Mouse (Mus musculus): ENCODE data around the gene Mmp14. TPM values are rescaled to one million over a fixed set of nuclear protein-coding genes. Genes with fewer than 3 reads are reported as not detected.

Mmp14 gene
- total and polyA plus RNA-seq, 2 experiments from 2014 or later, result 60.9 to 73.2 TPM

- DNase-seq (ENCODE audit: low spot score) (no peak), ATAC-seq (ENCODE audit: insufficient read depth, low read depth) (no peak)
- peaks cover 7% of the 10 kb centered on the region; the same call in 1 of the 2 replicates for H3K4me1 ChIP-seq (ENCODE audit: control insufficient read depth, insufficient read depth)
- peak overlapping the region; percentile 14; the same call in 1 of the 2 replicates for H3K9ac ChIP-seq (replicated peaks; ENCODE audit: low read depth, low read length)
- H3K4me3 ChIP-seq (ENCODE audit: low read depth, low read length), result no peak overlapping the region
- peak overlapping the region; percentile 37 for H3K4me2 ChIP-seq (ENCODE audit: low read depth, low read length)
- H3K27ac ChIP-seq (ENCODE audit: low read depth), result peak overlapping the region; percentile 73
- WGBS, result 79% methylated on average over 7 of the region's 7 CpGs
- no peaks in the 10 kb centered on the region for H3K27me3 ChIP-seq (ENCODE audit: control insufficient read depth, insufficient read depth, low read length)
- no peak for TF ChIP-seq CTCF (IDR thresholded peaks at IDR 0.05; ENCODE audit: low read depth)
- no peak for TF ChIP-seq EP300 (IDR thresholded peaks at IDR 0.05; ENCODE audit: low read depth)
- H3K36me3 ChIP-seq (replicated peaks; ENCODE audit: control insufficient read depth, insufficient read depth, low read length), result no peaks in the 10 kb centered on the region
- no peaks in the 10 kb centered on the region for H3K9me3 ChIP-seq (replicated peaks; ENCODE audit: control insufficient read depth, low read length)
Measured at GRCm38 (mm10) chr14:54409057-54409645, 22.3 kb upstream of the Mmp14 start.

- no peaks in the 10 kb centered on the region for H3K9me3 ChIP-seq (replicated peaks; ENCODE audit: control insufficient read depth, low read length)
- peaks cover 7% of the 10 kb centered on the region; the same call in 1 of the 2 replicates for H3K4me1 ChIP-seq (ENCODE audit: control insufficient read depth, insufficient read depth)
- WGBS, result 33% methylated on average over 17 of the region's 17 CpGs
- peak overlapping the region; percentile 14; the same call in 1 of the 2 replicates for H3K9ac ChIP-seq (replicated peaks; ENCODE audit: low read depth, low read length)
- no peaks in the 10 kb centered on the region for H3K27me3 ChIP-seq (ENCODE audit: control insufficient read depth, insufficient read depth, low read length)
- no peaks in the 10 kb centered on the region for H3K36me3 ChIP-seq (replicated peaks; ENCODE audit: control insufficient read depth, insufficient read depth, low read length)
- H3K27ac ChIP-seq (ENCODE audit: low read depth), result peak overlapping the region; percentile 73
- H3K4me3 ChIP-seq (ENCODE audit: low read depth, low read length), result peak overlapping the region; percentile 3; the same call in 1 of the 2 replicates
- peak; percentile 54 for ATAC-seq (ENCODE audit: insufficient read depth, low read depth)
- DNase-seq (ENCODE audit: low spot score), result peak; percentile 43
- TF ChIP-seq EP300 (IDR thresholded peaks at IDR 0.05; ENCODE audit: low read depth) (no peak), CTCF (IDR thresholded peaks at IDR 0.05; ENCODE audit: low read depth) (no peak)
- H3K4me2 ChIP-seq (ENCODE audit: low read depth, low read length), result peak overlapping the region; percentile 37
Measured at GRCm38 (mm10) chr14:54409980-54410810, 21.2 kb upstream of the Mmp14 start.

- ATAC-seq (ENCODE audit: insufficient read depth, low read depth), result no peak
- Histone ChIP-seq H3K9ac (replicated peaks; ENCODE audit: low read depth, low read length) (no peak overlapping the region), H3K36me3 (replicated peaks; ENCODE audit: control insufficient read depth, insufficient read depth, low read length) (no peaks in the 10 kb centered on the region), H3K9me3 (replicated peaks; ENCODE audit: control insufficient read depth, low read length) (no peaks in the 10 kb centered on the region), H3K27ac (ENCODE audit: low read depth) (no peak overlapping the region), H3K4me1 (ENCODE audit: control insufficient read depth, insufficient read depth) (peaks cover 7% of the 10 kb centered on the region; the same call in 1 of the 2 replicates), H3K27me3 (ENCODE audit: control insufficient read depth, insufficient read depth, low read length) (no peaks in the 10 kb centered on the region), H3K4me2 (ENCODE audit: low read depth, low read length) (no peak overlapping the region), H3K4me3 (ENCODE audit: low read depth, low read length) (no peak overlapping the region)
- no peak for DNase-seq (ENCODE audit: low spot score)
- WGBS, result 62% methylated on average over 9 of the region's 9 CpGs
- TF ChIP-seq CTCF (IDR thresholded peaks at IDR 0.05; ENCODE audit: low read depth), result no peak
- TF ChIP-seq EP300 (IDR thresholded peaks at IDR 0.05; ENCODE audit: low read depth), result no peak
Measured at GRCm38 (mm10) chr14:54412000-54412576, 19.3 kb upstream of the Mmp14 start.

GRCm38 (mm10) chr14:54412629-54413170, 18.7 kb upstream of the Mmp14 start:
- ATAC-seq (ENCODE audit: insufficient read depth, low read depth) (no peak), DNase-seq (ENCODE audit: low spot score) (peak; percentile 65)
- H3K4me2 ChIP-seq (ENCODE audit: low read depth, low read length), result no peak overlapping the region
- TF ChIP-seq CTCF (IDR thresholded peaks at IDR 0.05; ENCODE audit: low read depth) (peak; percentile 87), EP300 (IDR thresholded peaks at IDR 0.05; ENCODE audit: low read depth) (no peak)
- no peak overlapping the region for H3K4me3 ChIP-seq (ENCODE audit: low read depth, low read length)
- peaks cover 7% of the 10 kb centered on the region; the same call in 1 of the 2 replicates for H3K4me1 ChIP-seq (ENCODE audit: control insufficient read depth, insufficient read depth)
- H3K27me3 ChIP-seq (ENCODE audit: control insufficient read depth, insufficient read depth, low read length), result no peaks in the 10 kb centered on the region
- WGBS, result 46% methylated on average over 2 of the region's 2 CpGs
- no peaks in the 10 kb centered on the region for H3K36me3 ChIP-seq (replicated peaks; ENCODE audit: control insufficient read depth, insufficient read depth, low read length)
- H3K9me3 ChIP-seq (replicated peaks; ENCODE audit: control insufficient read depth, low read length), result no peaks in the 10 kb centered on the region
- H3K9ac ChIP-seq (replicated peaks; ENCODE audit: low read depth, low read length), result no peak overlapping the region
- H3K27ac ChIP-seq (ENCODE audit: low read depth), result peak overlapping the region; percentile 35
